Mouse (Mus musculus) intestine, postnatal 0 days (tissue): ENCODE results near the gene Tsen54. TPM values are rescaled to one million over a fixed set of nuclear protein-coding genes. Genes with fewer than 3 reads are reported as not detected.
"Not testable (repeated sequence)": the region's sequence is repeated elsewhere in the genome, so short reads cannot be mapped to it uniquely, and the experiment has no call there.

Source experiments
- ATAC-seq: fragments of 200-750 bp; cut with Nextera tagmentation; 2 replicates; pipeline ENCODE4 v1.8.0; 2017; ENCODE audit warnings: mild to moderate bottlenecking, moderate TSS enrichment, moderate library complexity
- H3K27ac ChIP-seq: fragments of 300-500 bp; sonication (generic); 2 replicates; pipeline ENCODE4 v1.5.1; 2014; ENCODE audit warnings: mild to moderate bottlenecking, low read depth, low read length, moderate library complexity
- H3K27me3 ChIP-seq: fragments of 300-500 bp; sonication (generic); replicated peaks from 2 replicates; pipeline ENCODE4 v1.6.1; 2014; ENCODE audit warnings: low read length, mixed read lengths; ENCODE audit not compliant: control insufficient read depth, insufficient read depth
- H3K36me3 ChIP-seq: fragments of 300-500 bp; sonication (generic); 2 replicates; pipeline ENCODE4 v1.6.1; 2014; ENCODE audit warnings: mild to moderate bottlenecking, moderate library complexity; ENCODE audit not compliant: control insufficient read depth, insufficient read depth
- H3K4me1 ChIP-seq: fragments of 300-500 bp; sonication (generic); replicated peaks from 2 replicates; pipeline ENCODE4 v1.6.1; 2014; ENCODE audit warnings: antibody characterized with exemption, low read length, mixed read lengths; ENCODE audit not compliant: control insufficient read depth, insufficient read depth
- H3K4me2 ChIP-seq: fragments of 300-500 bp; sonication (generic); replicated peaks from 2 replicates; pipeline ENCODE4 v1.6.1; 2014; ENCODE audit warnings: low read depth, mild to moderate bottlenecking, moderate library complexity
- H3K4me3 ChIP-seq: fragments of 300-500 bp; sonication (generic); 2 replicates; pipeline ENCODE4 v1.5.1; 2014; ENCODE audit warnings: low read depth, low read length
- H3K9ac ChIP-seq: fragments of 300-500 bp; sonication (generic); 2 replicates; pipeline ENCODE4 v1.6.1; 2014; ENCODE audit warnings: mild to moderate bottlenecking, low read depth, low read length
- H3K9me3 ChIP-seq: fragments of 300-500 bp; sonication (generic); 2 replicates; pipeline ENCODE4 v1.6.1; 2016; ENCODE audit warnings: mixed run types; ENCODE audit not compliant: control insufficient read depth
- CTCF ChIP-seq: sonication (generic); IDR thresholded peaks from 2 replicates; pipeline ENCODE4 v1.5.1; 2016; ENCODE audit warnings: low read depth, mild to moderate bottlenecking, control low read depth, antibody characterized with exemption, moderate library complexity
- WGBS: fragments of 180-500 bp; shearing (Covaris S2); extraction: QIAGEN DNeasy Blood & Tissue Kit; methylation state at CpG from one replicate; pipeline ENCODE4 v1.1.7; 2014; 5-methylcytosine and 5-hydroxymethylcytosine counted together
- polyA plus RNA-seq: library from polyadenylated mRNA; unstranded; fragments of >200 nt; fragmentation: Nextera tagmentation; extraction: Ambion mirVana; gene quantifications from 2 replicates; pipeline ENCODE4 v1.2.1, GENCODE M21; 2015

Gene Tsen54
- polyA plus RNA-seq, 1 experiment from 2014 or later: 17.0 TPM

DNA sequence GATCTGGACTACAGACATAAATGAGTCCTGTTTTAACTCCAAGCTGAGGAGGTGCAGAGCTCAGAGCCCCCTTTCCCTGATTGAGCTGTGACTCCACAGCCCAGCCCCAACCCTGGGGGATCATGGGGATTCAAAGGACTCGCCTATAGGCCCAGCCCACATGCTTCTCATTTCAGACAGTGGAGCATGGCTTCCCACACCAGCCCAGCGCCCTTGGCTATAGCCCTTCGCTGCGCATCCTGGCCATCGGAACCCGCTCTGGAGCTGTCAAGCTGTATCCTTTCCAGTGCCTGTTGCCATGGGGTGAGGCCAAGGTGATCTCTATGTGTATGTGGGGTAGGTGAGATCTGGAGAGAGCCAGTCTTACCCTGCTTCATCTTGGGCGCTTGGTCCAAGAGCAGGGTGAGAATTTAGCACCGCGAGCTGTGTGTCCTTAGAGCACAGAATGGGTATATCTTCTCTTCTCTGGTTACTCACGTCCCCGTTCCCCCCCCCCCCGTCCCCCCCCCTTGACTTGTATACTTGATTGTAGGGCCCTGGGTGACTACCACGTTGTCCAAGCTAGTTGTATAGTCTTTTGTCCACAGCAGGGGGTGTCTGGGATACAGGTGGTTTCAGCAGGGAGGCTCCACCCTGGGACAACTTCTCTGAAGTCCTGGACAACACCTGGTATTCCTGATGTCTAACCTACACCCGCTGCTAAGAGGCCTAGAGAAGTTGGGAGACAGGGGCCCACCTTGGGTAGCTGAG is 28.8 kb downstream of the Tsen54 start:
- Histone ChIP-seq H3K4me2 (peak overlapping the region; percentile 33), H3K27ac (peak overlapping the region; percentile 80), H3K4me3 (no peak overlapping the region), H3K9ac (no peak overlapping the region), H3K36me3 (peaks cover 36% of the 10 kb centered on the region), H3K4me1 (peaks cover 15% of the 10 kb centered on the region), H3K9me3 (no peaks in the 10 kb centered on the region), H3K27me3 (no peaks in the 10 kb centered on the region)
- no peak for ATAC-seq
- WGBS: 65% methylated on average over 12 of the region's 14 CpGs
- no peak for TF ChIP-seq CTCF

DNA sequence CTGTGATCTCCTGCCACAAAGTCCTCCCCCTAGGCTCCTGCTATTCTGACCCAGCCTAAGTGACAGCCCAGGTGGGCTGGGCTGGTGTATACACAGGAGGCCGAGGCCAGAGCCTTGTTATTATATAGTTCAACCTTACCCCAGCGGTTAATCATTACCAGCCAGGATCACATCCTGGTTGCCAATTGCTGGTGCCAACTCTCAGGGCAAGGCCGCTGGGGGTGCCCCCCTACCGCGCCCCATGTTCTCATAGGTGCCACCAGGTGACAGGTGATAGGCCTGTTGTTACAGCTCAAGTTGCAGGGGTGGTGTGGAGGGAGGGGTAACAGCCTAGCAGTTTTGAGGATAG is 29.3 kb downstream of the Tsen54 start:
- no peaks in the 10 kb centered on the region for H3K27me3 ChIP-seq
- H3K9ac ChIP-seq: no peak overlapping the region
- no peaks in the 10 kb centered on the region for H3K9me3 ChIP-seq
- no peak; the same call in 1 of the 2 replicates for TF ChIP-seq CTCF
- H3K4me1 ChIP-seq: peaks cover 11% of the 10 kb centered on the region
- H3K4me2 ChIP-seq: peak overlapping the region; percentile 46
- WGBS: 42% methylated on average over 5 of the region's 5 CpGs
- peak; percentile 94 for ATAC-seq
- peaks cover 42% of the 10 kb centered on the region for H3K36me3 ChIP-seq
- no peak overlapping the region for H3K4me3 ChIP-seq
- H3K27ac ChIP-seq: peak overlapping the region; percentile 80

DNA sequence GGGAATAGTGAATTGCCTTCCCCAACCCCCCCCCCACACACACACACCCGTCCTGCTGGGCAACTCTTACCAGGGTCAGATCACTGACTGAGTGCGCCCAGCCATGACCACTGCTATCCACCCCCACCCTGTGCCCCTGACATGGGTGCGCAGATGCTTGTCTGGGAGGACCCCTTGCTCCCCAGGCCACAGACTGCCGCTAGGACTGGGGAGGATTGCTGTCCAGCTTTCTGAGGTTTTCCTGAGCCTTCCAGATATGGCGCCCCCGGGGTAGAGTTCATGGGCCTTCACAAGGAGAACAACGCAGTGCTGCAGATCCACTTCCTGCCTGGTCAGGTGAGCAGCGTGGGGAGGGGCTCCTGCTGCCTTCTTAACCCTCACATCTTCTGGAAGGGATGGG is 29.7 kb downstream of the Tsen54 start:
- H3K9me3 ChIP-seq: no peaks in the 10 kb centered on the region
- peak overlapping the region; percentile 78 for H3K27ac ChIP-seq
- peaks cover 46% of the 10 kb centered on the region for H3K36me3 ChIP-seq
- 35% methylated on average over 8 of the region's 8 CpGs for WGBS
- H3K4me2 ChIP-seq: peak overlapping the region; percentile 46
- H3K4me3 ChIP-seq: no peak overlapping the region
- no peaks in the 10 kb centered on the region for H3K27me3 ChIP-seq
- H3K4me1 ChIP-seq: peaks cover 11% of the 10 kb centered on the region
- H3K9ac ChIP-seq: peak overlapping the region; percentile 26; the same call in 1 of the 2 replicates
- peak; percentile 17 for ATAC-seq
- no peak for TF ChIP-seq CTCF

DNA sequence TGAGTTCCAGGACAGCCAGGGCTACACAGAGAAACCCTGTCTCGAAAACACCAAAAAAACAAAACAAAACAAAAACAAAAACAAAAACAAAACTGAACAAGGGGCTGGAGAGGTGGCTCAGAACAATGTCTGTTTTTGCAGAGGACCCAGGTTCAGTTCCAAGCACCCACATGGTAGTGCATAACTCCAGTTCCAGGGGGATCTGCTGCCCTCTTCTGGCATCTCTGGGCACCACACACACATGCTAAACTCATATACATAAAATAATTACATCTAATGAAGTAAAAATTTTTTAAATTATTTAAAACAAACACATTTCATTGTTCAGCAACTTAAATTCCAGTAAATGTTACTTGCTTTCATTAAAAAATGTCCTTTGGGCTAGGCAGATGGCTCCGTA is 31.3 kb downstream of the Tsen54 start:
- no peak overlapping the region for H3K27ac ChIP-seq
- WGBS: 93% methylated on average over 2 of the region's 2 CpGs
- no peaks in the 10 kb centered on the region for H3K27me3 ChIP-seq
- no peak overlapping the region for H3K9ac ChIP-seq
- no peak overlapping the region for H3K4me3 ChIP-seq
- H3K36me3 ChIP-seq: peaks cover 61% of the 10 kb centered on the region
- peak; percentile 49 for TF ChIP-seq CTCF
- no peaks in the 10 kb centered on the region for H3K9me3 ChIP-seq
- H3K4me1 ChIP-seq: 0 out of 2 replicates have a peak, but pooled peaks cover 3% of the 10 kb centered on the region
- H3K4me2 ChIP-seq: no peak overlapping the region
- no peak for ATAC-seq

DNA sequence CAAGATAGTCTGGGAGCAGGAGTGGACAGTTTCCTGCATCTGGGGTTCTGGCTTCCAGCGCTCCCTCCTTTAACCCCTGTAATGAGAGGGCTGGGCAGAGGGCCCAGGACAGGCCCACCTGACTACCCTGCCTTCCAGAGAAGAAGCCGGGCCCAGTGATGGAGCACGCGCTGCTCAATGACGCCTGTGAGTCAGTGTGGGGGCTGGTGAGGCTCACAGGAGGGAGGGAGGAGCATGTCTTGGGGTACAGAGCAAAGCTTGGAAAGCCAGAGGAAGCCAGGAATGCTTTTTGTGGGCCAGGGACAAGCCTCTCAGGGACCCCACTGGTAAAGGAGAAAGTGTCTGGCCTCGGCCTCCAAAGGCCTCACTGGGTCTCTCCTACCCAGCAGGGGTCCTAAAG is 40.1 kb downstream of the Tsen54 start:
- TF ChIP-seq CTCF: no peak
- Histone ChIP-seq H3K27me3 (peaks cover 8% of the 10 kb centered on the region), H3K9ac (no peak overlapping the region), H3K4me3 (no peak overlapping the region), H3K36me3 (peaks cover 67% of the 10 kb centered on the region), H3K27ac (no peak overlapping the region), H3K4me1 (no peaks in the 10 kb centered on the region), H3K4me2 (no peak overlapping the region), H3K9me3 (no peaks in the 10 kb centered on the region)
- 77% methylated on average over 6 of the region's 6 CpGs for whole genome bisulfite sequencing
- no peak for ATAC-seq

DNA sequence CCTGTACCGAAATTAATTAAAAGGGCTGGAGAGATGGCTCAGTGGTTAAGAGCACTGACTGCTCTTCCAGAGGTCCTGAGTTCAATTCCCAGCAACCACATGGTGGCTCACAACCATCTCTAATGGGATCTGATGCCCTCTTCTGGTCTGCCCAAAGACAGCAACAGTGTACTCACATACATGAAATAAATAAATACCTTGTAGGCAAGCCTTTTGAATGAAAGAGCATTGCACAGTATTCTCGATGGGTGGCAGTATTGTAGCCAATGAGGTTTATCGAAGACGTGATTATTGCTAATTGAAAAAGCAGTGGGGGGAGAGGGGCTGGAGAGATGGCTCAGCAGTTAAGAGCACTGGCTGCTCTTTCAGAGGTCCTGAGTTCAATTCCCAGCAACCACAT is 42.6 kb downstream of the Tsen54 start:
- ATAC-seq, H3K9ac ChIP-seq, H3K4me2 ChIP-seq, H3K9me3 ChIP-seq, H3K4me3 ChIP-seq, H3K4me1 ChIP-seq, H3K27ac ChIP-seq: not testable (repeated sequence)
- peak; percentile 17; the same call in 1 of the 2 replicates for TF ChIP-seq CTCF
- H3K36me3 ChIP-seq: peaks cover 45% of the 10 kb centered on the region
- 91% methylated on average over 4 of the region's 4 CpGs for WGBS
- H3K27me3 ChIP-seq: peaks cover 13% of the 10 kb centered on the region
